Mouse (Mus musculus) c-Kit-positive CD71-positive TER-119-positive erythroid progenitor cells, embryonic 14.5 days (primary cell): ENCODE results near the gene Mss51.

ENCODE experiments used
- DNase-seq: peaks from one replicate; pipeline ENCODE4 v3.0.0-alpha.2; 2013; ENCODE audit warnings: low spot score

Mss51 gene

DNA sequence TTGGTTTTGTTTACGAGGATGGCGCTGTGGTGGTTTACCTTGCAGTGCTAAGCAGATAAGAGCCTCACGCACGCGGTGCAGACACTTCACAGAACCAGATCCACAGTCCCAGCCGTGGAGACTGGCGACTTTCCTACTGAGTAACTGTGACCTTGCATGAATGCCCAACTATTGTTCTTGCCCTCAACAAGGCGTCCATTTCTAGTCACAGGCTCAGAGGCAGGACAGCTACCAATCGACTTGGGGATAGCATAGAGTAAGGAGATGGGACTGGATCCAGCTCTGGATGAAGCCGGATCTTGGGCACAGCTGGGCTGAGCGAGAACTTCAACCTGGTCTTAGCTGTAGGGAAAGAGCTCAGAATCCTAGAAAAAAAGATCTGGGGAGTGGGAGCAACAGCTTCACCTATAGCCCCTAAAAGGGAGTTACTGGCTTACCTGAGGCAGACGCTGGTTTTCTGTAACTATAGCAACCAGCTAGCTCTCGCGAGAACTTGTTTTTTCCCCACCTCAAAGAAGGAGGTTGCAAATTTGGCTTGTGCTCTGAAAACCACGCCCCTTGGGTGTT, 44.9 kb downstream of the Mss51 start, which contains the start of gene Cfap70:
TSS of gene Cfap70 (minus strand) at position 462 of the 567 bp plus-strand sequence.
- peak; percentile 85 for DNase-seq

DNA sequence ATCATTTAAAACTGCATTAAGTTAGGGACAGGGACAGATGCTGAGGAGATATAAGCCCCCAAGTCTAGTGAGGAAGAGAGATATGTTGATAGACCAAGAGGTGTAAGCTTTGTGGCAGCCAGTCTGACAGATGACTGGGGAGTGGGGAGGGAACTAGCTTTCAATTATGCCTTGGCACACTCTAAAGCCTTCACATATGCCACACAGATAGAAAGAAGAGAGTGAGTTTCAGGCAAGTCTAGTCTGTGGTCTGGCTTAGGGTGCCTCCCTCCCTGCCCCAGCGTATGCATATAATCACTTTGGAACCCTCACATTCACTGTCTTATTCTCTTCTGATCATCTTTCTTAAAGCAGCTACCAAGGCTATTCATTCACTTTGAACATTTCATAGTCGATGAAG, 45.4 kb downstream of the Mss51 start:
- DNase-seq, result no peak

DNA sequence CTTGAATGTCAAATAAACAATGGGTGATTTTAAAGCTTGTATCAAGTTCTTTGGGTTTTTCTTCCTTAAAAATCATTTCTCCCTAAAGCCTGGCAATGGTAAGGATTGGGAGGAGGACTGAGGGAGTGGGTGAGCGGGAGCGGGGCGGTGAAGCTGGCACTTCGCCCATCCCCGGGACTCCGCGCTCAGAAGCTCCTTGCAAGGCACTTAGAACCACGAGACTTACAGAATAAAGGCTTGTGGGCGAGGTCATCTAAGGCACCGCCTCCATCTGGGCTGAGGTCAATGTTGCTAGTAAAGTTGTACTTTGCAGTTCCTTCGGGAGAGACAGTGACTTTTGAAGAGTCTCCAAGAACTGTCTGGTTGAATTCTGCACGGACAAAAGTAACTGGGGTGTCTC, 49.5 kb downstream of the Mss51 start:
- DNase-seq, result no peak

DNA sequence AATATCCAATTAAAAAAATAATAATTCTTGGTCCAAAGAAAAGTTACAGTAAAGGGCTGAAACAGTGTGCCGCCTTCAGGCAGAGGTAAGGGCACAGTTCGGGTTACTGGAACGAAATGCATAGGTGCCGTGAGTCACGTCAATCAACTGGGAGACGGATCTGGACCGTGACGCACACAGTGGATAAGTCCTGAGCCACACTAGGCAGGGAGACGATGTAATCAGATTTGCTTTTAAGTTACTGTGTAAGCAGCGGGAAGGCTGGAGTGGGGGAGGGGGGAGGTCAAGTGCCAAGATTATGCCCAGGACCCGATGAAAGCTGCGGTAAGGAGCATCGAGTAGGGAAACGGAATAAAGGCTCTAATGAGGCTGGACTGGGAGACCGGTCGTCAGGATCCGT, 54.4 kb downstream of the Mss51 start:
- DNase-seq, result no peak

DNA sequence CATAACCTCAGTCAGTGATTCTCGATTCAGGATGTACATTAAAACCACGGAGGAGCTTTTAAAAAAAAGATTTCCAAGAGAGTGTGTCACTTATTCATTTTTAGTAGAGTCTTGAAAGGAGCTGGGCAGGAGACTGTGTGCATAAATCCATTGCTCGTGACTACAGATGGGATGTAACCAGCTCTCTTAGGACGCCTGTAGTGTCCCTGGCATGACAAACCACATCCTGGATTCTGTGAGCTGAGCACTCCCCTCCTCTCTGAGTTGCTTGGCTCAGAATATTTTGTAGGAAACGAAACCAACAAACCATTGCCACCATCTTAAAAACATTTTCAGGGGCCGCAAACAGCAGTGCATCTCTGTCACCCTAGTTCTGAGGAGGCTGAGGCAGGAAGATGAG, 59.7 kb downstream of the Mss51 start:
- DNase-seq, result no peak
